Mouse (Mus musculus) heart, embryonic 16.5 days (tissue): ENCODE measurements around the gene Adamts4. TPM values are rescaled to one million over a fixed set of nuclear protein-coding genes. Genes with fewer than 3 reads are reported as not detected.
A peak's percentile ranks its signal among the peaks of the same experiment; 100 is the strongest.

Experiments
- ATAC-seq: fragments of 200-750 bp; cut with Nextera tagmentation; replicated peaks from 2 replicates; pipeline ENCODE4 v1.8.0; 2017; ENCODE audit warnings: moderate number of reproducible peaks; ENCODE audit not compliant: insufficient read depth, low FRiP score; ENCODE audit errors: extremely low read depth
- H3K27ac ChIP-seq: fragments of 300-500 bp; sonication (generic); 2 replicates; pipeline ENCODE4 v1.5.1; 2014; ENCODE audit warnings: mild to moderate bottlenecking, low read length, control low read depth, moderate library complexity
- H3K27me3 ChIP-seq: fragments of 300-500 bp; sonication (generic); 2 replicates; pipeline ENCODE4 v1.6.1; 2014; ENCODE audit warnings: low read length, mixed read lengths; ENCODE audit not compliant: control insufficient read depth, insufficient read depth
- H3K36me3 ChIP-seq: fragments of 300-500 bp; sonication (generic); 2 replicates; pipeline ENCODE4 v1.6.1; 2014; ENCODE audit not compliant: control insufficient read depth, insufficient read depth
- H3K4me1 ChIP-seq: fragments of 300-500 bp; sonication (generic); 2 replicates; pipeline ENCODE4 v1.6.1; 2014; ENCODE audit warnings: low read length, mixed read lengths; ENCODE audit not compliant: control insufficient read depth, insufficient read depth
- H3K4me2 ChIP-seq: fragments of 300-500 bp; sonication (generic); 2 replicates; pipeline ENCODE4 v1.6.1; 2014; ENCODE audit warnings: low read depth, mild to moderate bottlenecking, control low read depth, low read length
- H3K4me3 ChIP-seq: fragments of 300-500 bp; sonication (generic); 2 replicates; pipeline ENCODE4 v1.5.1; 2014; ENCODE audit warnings: mild to moderate bottlenecking, control low read depth, low read length
- H3K9ac ChIP-seq: fragments of 300-500 bp; sonication (generic); 2 replicates; pipeline ENCODE4 v1.6.1; 2014; ENCODE audit warnings: low read length, control low read depth
- H3K9me3 ChIP-seq: fragments of 300-500 bp; sonication (generic); replicated peaks from 2 replicates; pipeline ENCODE4 v1.6.1; 2016; ENCODE audit warnings: low read length; ENCODE audit not compliant: control insufficient read depth
- WGBS: fragments of 180-500 bp; shearing (Covaris S2); extraction: QIAGEN DNeasy Blood & Tissue Kit; methylation state at CpG from one replicate; pipeline ENCODE4 v1.1.7; 2014; 5-methylcytosine and 5-hydroxymethylcytosine counted together
- polyA plus RNA-seq: library from polyadenylated mRNA; unstranded; fragments of >200 nt; fragmentation: Nextera tagmentation; extraction: Ambion mirVana; gene quantifications from 2 replicates; pipeline ENCODE4 v1.2.1, GENCODE M21; 2015

Gene Adamts4
- polyA plus RNA-seq, 1 experiment from 2014 or later: 4.4 TPM

DNA sequence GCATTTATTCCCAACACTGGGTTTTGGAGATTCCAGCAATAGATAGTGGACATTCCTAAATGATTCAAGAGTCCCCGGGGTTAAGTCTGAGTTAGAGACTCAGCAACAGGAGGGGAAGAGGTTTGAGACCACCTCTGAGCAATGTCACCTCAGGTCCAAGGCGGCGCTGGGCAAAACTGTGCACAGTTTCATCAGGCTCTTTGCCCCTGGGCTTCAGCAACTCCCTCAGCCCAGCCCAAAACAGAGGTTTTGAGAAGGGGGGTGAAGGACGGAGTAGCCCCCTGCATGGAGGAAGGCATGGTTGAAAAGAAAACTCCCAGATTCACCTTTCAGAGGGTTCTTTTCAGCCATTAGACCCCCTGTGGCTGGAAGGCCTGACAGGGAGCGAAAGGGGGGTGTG lies 29.5 kb downstream of the Adamts4 start:
- H3K36me3 ChIP-seq: peaks cover 32% of the 10 kb centered on the region
- H3K9ac ChIP-seq: peak overlapping the region; percentile 78
- H3K4me2 ChIP-seq: peak overlapping the region; percentile 92
- no peaks in the 10 kb centered on the region for H3K27me3 ChIP-seq
- no peaks in the 10 kb centered on the region for H3K9me3 ChIP-seq
- ATAC-seq: no peak
- H3K4me3 ChIP-seq: peak overlapping the region; percentile 86
- no peak overlapping the region for H3K27ac ChIP-seq
- H3K4me1 ChIP-seq: peaks cover 13% of the 10 kb centered on the region
- 67% methylated on average over 5 of the region's 5 CpGs for WGBS

DNA sequence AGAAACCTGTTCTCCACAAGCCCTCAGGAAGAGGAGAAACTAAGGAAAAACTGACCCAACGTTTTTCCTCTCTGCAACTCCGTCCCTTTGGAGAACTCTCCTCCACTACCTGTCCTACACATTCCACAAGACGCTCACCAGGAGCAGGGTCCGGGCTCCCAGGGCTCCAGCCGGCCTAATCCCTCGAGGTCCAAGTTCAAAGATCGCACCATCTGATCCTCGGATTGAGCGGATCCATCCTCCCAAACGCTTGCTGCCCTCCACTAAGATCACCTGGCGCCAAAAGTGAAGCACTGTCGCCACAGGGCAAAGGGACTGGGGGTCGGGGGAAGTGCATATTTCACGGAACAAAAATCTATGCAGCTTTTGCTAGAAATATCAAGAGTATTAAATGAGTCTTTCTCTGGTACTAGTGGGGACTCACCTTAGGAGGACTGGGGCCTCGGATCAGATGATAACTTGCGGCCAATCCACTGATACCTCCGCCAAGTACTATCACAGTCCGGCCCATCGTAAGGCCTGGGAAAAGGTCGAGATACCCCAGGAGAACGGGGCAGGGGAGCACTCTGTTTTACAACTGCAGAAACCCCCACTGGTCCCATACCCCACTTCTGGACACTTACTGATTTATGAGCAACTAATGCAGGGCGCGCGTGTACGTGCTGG lies 30.2 kb downstream of the Adamts4 start:
- peak overlapping the region; percentile 78 for H3K9ac ChIP-seq
- H3K4me2 ChIP-seq: peak overlapping the region; percentile 92
- no peaks in the 10 kb centered on the region for H3K9me3 ChIP-seq
- peak; percentile 2; the same call in 1 of the 2 replicates for ATAC-seq
- H3K36me3 ChIP-seq: peaks cover 26% of the 10 kb centered on the region
- no peaks in the 10 kb centered on the region for H3K27me3 ChIP-seq
- peak overlapping the region; percentile 86 for H3K4me3 ChIP-seq
- WGBS: 2% methylated on average over 25 of the region's 25 CpGs
- peaks cover 13% of the 10 kb centered on the region for H3K4me1 ChIP-seq
- H3K27ac ChIP-seq: peak overlapping the region; percentile 44; the same call in 1 of the 2 replicates

DNA sequence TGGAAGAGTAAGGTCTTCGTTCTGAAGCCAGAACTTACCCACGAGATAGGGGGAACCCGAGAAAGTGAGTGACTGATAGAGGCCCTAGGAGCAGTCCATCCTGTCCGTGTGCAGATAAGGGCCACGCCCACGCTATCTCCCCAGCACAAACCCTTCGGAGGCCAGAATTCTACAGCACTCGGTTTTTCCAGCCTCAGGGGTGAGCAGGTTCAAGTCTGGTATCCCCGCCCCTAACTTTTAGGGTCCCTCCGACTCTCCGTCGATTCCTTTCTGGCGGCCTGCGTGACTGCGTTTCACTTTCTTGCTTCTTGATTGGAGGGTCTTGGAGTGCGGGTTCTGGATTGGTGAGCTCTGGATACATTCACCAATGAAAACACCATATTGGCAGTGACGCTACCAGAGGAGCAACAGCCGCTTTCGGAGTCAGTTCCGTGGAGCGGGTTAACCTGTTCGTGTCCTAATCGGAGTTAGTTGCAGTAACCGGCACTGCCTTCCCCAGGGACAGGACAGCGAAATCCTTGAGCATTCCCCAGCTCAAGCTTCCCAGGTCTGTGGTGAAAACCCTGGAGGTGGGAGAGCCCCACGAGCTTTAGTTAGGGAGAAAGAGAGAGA lies 30.8 kb downstream of the Adamts4 start, which contains the start of gene Ppox:
TSS of gene Ppox (minus strand) at position 271 of the 612 bp plus-strand sequence.
- WGBS: under 1% methylated on average over 26 of the region's 26 CpGs
- Histone ChIP-seq H3K36me3 (peaks cover 23% of the 10 kb centered on the region), H3K4me1 (peaks cover 19% of the 10 kb centered on the region), H3K9me3 (no peaks in the 10 kb centered on the region), H3K4me3 (peak within 1 kb of the TSS; percentile 86), H3K27me3 (no peaks in the 10 kb centered on the region), H3K4me2 (peak within 1 kb of the TSS; percentile 92), H3K27ac (peak within 1 kb of the TSS; percentile 79), H3K9ac (peak within 1 kb of the TSS; percentile 78)
- peak; percentile 97 for ATAC-seq

DNA sequence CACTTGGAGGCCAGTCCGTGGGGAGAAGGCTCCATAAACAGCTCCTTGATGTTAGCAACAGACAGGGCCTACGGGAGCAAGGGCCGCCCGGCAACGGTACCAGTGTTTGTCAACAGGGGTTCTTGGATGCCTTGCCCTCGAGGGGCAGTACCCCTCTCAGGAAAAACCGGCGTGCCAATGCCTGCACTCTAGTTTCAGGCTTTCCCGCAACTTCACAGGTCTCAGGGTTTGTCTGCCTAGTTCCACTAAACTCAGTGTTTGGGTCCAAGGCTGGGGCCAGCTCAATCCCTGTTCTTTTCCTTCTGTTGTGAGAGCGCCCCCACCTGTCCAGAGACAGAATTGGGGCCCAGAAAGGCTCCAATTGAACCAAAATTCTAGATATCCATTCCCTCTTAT lies 31.3 kb downstream of the Adamts4 start:
- H3K9ac ChIP-seq: peak overlapping the region; percentile 74
- H3K27me3 ChIP-seq: no peaks in the 10 kb centered on the region
- H3K4me3 ChIP-seq: peak overlapping the region; percentile 86
- H3K4me1 ChIP-seq: peaks cover 20% of the 10 kb centered on the region
- H3K27ac ChIP-seq: peak overlapping the region; percentile 79
- H3K9me3 ChIP-seq: no peaks in the 10 kb centered on the region
- peak overlapping the region; percentile 92 for H3K4me2 ChIP-seq
- 0% methylated on average over 10 of the region's 10 CpGs for WGBS
- ATAC-seq: peak; percentile 53
- peaks cover 20% of the 10 kb centered on the region for H3K36me3 ChIP-seq

DNA sequence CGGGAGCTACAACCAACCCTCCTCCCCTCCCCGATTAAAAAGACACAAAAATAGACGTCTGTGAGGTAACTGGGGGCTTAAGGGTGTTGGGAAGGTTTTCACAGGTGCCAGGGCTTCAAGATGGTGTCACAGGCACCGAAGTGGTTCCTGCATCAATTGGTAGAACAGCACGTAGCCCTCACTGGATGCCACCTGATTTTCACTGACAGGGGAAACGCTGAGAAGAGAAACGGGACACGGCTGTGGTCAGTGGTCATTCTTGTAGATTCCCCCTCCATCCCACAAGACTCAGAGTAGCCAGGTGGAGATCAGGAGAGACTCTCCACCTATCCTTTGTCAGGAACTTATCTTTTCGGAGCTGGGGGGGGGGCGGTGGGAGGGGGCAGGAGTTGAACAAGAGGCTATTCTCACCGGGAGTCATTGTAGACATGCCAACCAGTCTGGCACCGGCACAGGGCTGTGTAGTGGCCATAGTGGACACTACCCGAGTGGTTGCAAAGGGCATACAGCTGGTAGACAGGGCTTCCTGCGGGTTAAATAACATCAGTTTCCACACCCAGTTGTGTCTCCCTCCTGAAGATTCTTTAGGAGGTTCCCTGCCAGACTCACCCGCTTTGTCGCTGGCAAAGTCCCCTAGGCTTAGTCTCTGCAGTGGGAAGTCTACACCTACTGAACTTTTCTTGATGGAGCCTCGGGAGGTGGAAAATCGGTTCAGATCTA lies 32.0 kb downstream of the Adamts4 start:
- Histone ChIP-seq H3K27ac (peak overlapping the region; percentile 79), H3K9ac (peak overlapping the region; percentile 74), H3K27me3 (no peaks in the 10 kb centered on the region), H3K4me1 (peaks cover 24% of the 10 kb centered on the region), H3K9me3 (no peaks in the 10 kb centered on the region), H3K4me2 (peak overlapping the region; percentile 92), H3K36me3 (peaks cover 14% of the 10 kb centered on the region), H3K4me3 (peak overlapping the region; percentile 86)
- no peak for ATAC-seq
- 70% methylated on average over 18 of the region's 18 CpGs for WGBS

DNA sequence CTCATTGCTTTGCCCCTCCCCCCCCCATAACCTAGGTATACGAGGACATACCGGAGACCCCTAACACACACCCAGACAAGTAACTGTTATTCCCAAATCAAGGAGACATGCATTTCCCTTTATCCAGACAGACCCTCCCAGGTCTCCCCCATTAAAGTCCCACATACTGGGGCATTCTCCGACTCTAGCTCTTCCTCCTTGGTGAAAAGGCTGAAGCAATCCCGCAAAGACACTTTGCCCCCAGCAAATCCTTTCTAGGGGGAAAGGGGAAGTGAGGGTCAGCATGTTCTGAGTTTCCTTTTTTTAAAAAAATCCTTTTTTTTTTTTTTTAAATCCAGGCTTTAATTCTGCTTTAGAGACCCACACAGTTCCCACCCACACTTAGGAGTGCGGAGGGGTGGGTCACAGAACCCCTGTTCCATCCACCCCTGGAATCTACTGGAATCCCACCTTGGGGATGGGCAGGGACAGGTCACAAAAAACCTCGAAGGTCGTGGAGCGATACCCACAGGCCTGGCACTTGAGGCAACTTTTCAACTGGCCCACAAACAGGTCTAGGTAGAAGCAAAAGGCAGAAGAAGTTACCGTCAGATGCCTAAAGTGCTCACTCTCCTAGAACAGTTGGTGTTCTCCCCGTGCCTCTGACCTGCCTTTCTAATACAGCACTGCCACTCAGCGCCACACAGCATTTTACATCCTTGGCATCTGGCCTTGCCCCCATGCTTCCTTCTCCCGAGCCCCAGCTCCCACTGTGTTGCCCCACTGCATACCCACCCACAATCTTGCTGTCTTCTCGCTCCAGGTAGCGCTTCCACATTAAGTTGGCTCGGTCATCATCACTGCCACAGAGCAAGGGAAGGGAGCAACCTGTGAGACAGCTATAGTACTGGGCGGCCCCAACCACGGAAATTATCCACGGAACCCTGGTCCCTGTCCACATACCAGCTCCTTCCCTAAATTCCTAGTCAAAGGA lies 33.3 kb downstream of the Adamts4 start:
- Histone ChIP-seq H3K4me2 (no peak overlapping the region), H3K9ac (no peak overlapping the region), H3K27ac (no peak overlapping the region), H3K36me3 (peaks cover 14% of the 10 kb centered on the region), H3K4me1 (peaks cover 29% of the 10 kb centered on the region), H3K9me3 (no peaks in the 10 kb centered on the region), H3K4me3 (no peak overlapping the region), H3K27me3 (no peaks in the 10 kb centered on the region)
- WGBS: 84% methylated on average over 18 of the region's 18 CpGs
- ATAC-seq: no peak

DNA sequence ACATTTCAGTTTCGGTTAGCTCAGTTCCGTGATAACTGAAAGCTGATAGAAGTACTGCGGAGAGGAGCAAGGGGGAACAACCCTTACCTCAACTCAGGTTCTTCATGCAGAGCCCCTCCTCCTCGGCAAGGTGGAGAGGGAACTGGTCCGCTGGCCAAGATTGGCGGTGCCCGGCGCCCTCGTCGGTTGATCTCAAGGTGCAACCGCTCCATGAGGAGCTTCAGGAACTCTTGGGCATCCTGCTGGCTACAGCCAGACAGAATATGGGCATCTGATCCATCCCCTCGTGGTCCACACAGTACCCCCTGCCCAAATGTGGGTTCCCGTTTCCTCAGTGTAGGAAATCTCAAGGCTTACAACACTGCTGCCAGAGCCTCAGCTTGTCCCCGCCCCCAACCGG lies 34.3 kb downstream of the Adamts4 start:
- Histone ChIP-seq H3K4me1 (peaks cover 29% of the 10 kb centered on the region), H3K36me3 (peaks cover 17% of the 10 kb centered on the region), H3K27me3 (no peaks in the 10 kb centered on the region), H3K9ac (no peak overlapping the region), H3K4me3 (no peak overlapping the region), H3K4me2 (no peak overlapping the region), H3K9me3 (no peaks in the 10 kb centered on the region), H3K27ac (no peak overlapping the region)
- WGBS: 90% methylated on average over 15 of the region's 15 CpGs
- no peak for ATAC-seq

DNA sequence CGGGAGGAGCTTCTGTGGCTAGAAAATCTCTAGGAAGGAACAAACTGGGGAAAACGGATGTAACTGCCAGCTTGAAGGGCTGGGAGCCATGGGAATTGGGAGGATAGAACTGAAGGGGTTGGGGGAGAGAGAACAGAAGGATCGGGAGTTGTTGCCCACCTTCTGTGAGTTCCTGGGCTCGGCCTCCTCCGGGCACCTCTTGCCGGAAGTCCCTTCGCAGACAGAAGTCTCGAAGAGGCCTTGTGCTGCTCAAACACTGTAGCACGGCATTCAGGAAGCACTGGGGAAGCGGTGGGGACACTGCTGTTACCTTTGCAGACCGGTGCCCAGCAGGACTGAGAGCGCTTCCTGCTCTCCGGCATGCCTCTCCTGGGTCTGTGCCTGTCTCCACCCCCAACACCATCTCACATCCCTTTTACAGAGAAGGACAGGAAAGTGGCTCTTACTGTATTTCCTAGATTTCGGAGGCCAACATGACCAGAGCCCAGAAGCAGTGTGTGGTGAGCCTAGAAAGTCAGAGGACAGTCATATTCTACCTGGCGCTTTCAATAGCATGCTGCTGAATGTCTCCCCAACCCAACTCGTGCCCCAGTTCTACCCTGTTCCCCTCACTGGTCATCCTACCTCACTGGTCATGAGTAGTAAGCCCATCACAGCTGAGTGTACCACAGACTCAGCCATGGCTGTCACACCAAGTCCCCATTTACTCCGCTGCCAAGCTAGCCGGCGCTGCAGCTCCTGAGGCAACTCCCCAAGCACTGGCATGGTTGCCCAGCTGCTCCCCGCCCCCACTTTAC lies 35.1 kb downstream of the Adamts4 start:
- Histone ChIP-seq H3K27me3 (no peaks in the 10 kb centered on the region), H3K4me2 (no peak overlapping the region), H3K9ac (0 out of 2 replicates have a peak overlapping the region, but pooled peaks have one; percentile 18), H3K27ac (0 out of 2 replicates have a peak overlapping the region, but pooled peaks have one; percentile 10), H3K9me3 (no peaks in the 10 kb centered on the region), H3K4me3 (no peak overlapping the region), H3K4me1 (peaks cover 22% of the 10 kb centered on the region), H3K36me3 (peaks cover 22% of the 10 kb centered on the region)
- ATAC-seq: no peak
- WGBS: 84% methylated on average over 20 of the region's 20 CpGs
